Mouse (Mus musculus): ENCODE measurements at regions not wholly inside any gene's neighbourhood (a gene's known extent, or its start where the extent isn't known, plus 50 kb on each side); places are given as distances from the start of the nearest gene placed in this dataset.

- no peak for DNase-seq (ENCODE audit: extremely low spot score, low spot score)
Measured at GRCm38 (mm10) chr9:93969691-93970284, 568.1 kb downstream of the 1190002N15Rik start.

- DNase-seq (ENCODE audit: extremely low spot score, low spot score), result no peak
Measured at GRCm38 (mm10) chr9:93969118-93969517, 568.8 kb downstream of the 1190002N15Rik start.

GRCm38 (mm10) chr9:93955235-93956040 lies 582.4 kb downstream of the 1190002N15Rik start:
- DNase-seq (ENCODE audit: extremely low spot score, low spot score), result no peak

GRCm38 (mm10) chr9:93948671-93949070 lies 589.2 kb downstream of the 1190002N15Rik start:
- no peak for DNase-seq (ENCODE audit: extremely low spot score, low spot score)

- DNase-seq (ENCODE audit: extremely low spot score, low spot score), result no peak
Measured at GRCm38 (mm10) chr9:93947053-93947452, 590.8 kb downstream of the 1190002N15Rik start.

GRCm38 (mm10) chr9:93940193-93940592 lies 597.7 kb downstream of the 1190002N15Rik start:
- no peak for DNase-seq (ENCODE audit: extremely low spot score, low spot score)

GRCm38 (mm10) chr9:93930684-93931083 lies 607.2 kb downstream of the 1190002N15Rik start:
- DNase-seq (ENCODE audit: extremely low spot score, low spot score), result no peak

GRCm38 (mm10) chr9:93889256-93889655 lies 648.6 kb downstream of the 1190002N15Rik start:
- no peak for DNase-seq (ENCODE audit: extremely low spot score, low spot score)

- no peak for DNase-seq (ENCODE audit: extremely low spot score, low spot score)
Measured at GRCm38 (mm10) chr9:93880112-93880511, 657.8 kb downstream of the 1190002N15Rik start.

GRCm38 (mm10) chr9:93879572-93879971 lies 658.3 kb downstream of the 1190002N15Rik start:
- no peak for DNase-seq (ENCODE audit: extremely low spot score, low spot score)

GRCm38 (mm10) chr9:93870778-93871177 lies 667.1 kb downstream of the 1190002N15Rik start:
- DNase-seq (ENCODE audit: extremely low spot score, low spot score), result no peak

GRCm38 (mm10) chr9:93857937-93858336 lies 679.9 kb downstream of the 1190002N15Rik start:
- DNase-seq (ENCODE audit: extremely low spot score, low spot score), result no peak

- DNase-seq (ENCODE audit: extremely low spot score, low spot score), result no peak
Measured at GRCm38 (mm10) chr9:93846411-93846810, 691.5 kb downstream of the 1190002N15Rik start.

GRCm38 (mm10) chr9:93843869-93844268 lies 694.0 kb downstream of the 1190002N15Rik start:
- no peak for DNase-seq (ENCODE audit: extremely low spot score, low spot score)
